Mouse (Mus musculus): ENCODE measurements around the gene Gm9844.

GRCm38 (mm10) chr7:24902630-24903443, 40.8 kb downstream of the Gm9844 start, which contains the start of gene Arhgef1:
- TF ChIP-seq GATA1 (IDR thresholded peaks at IDR 0.05; ENCODE audit: low read depth, low read length) (no peak), CTCF (IDR thresholded peaks at IDR 0.05 in 2 of 3, conservative IDR thresholded peaks at IDR 0.05 in 1 of 3; ENCODE audit: control insufficient read depth in 1 of 3, insufficient read depth in 1 of 3, low read depth in 2 of 3, low read length in 3 of 3, poor library complexity in 1 of 3, severe bottlenecking in 1 of 3) (no peak), MEF2A (IDR thresholded peaks at IDR 0.05; ENCODE audit: extremely low read depth, insufficient replicate concordance, low read depth, low read length, poor library complexity, severe bottlenecking) (no peak), POLR2A (IDR thresholded peaks at IDR 0.05; ENCODE audit: control insufficient read depth in 1 of 2, insufficient read depth in 1 of 2, low read depth in 1 of 2, low read length in 2 of 2, poor library complexity in 1 of 2) (peak in 1 of 2 experiments; percentile 55; a peak in 3 of 4 replicates), KAT2A (conservative IDR thresholded peaks at IDR 0.05; ENCODE audit: low read depth, low read length) (no peak), E2F4 (IDR thresholded peaks at IDR 0.05; ENCODE audit: borderline replicate concordance, low read depth, low read length) (no peak), MYB (IDR thresholded peaks at IDR 0.05; ENCODE audit: low read depth, low read length) (no peak), USF2 (IDR thresholded peaks at IDR 0.05; ENCODE audit: borderline replicate concordance in 1 of 2, insufficient read depth in 1 of 2, low read depth in 1 of 2, low read length in 2 of 2) (no peak)
